Mouse (Mus musculus) megakaryocyte, embryonic 14.5 days (primary cell): ENCODE results near the gene Prdm11.

Experiments used
- FLI1 ChIP-seq: IDR thresholded peaks from 2 replicates; pipeline ENCODE4 v1.6.1; 2012; ENCODE audit warnings: low read length, inconsistent platforms, mixed read lengths
- GATA1 ChIP-seq: IDR thresholded peaks from 3 replicates; pipeline ENCODE4 v1.6.1; 2012; ENCODE audit warnings: mixed read lengths, low read length, inconsistent platforms, borderline replicate concordance

GRCm38 (mm10) chr2:93011465-93011864 is 34.5 kb downstream of the Prdm11 start:
- TF ChIP-seq GATA1 (no peak), FLI1 (no peak)
